Mouse (Mus musculus) olfactory bulb, adult 2 months (tissue): ENCODE results near the gene Gm10309.

Experiments
- CTCF ChIP-seq: fragments of 200-500 bp; IDR thresholded peaks from 2 replicates; pipeline ENCODE4 v1.5.1; 2012; ENCODE audit warnings: low read depth, mild to moderate bottlenecking, low read length, moderate library complexity; ENCODE audit not compliant: insufficient read depth
- POLR2A ChIP-seq: fragments of 200-500 bp; IDR thresholded peaks from 2 replicates; pipeline ENCODE4 v1.6.1; 2012; ENCODE audit warnings: mild to moderate bottlenecking, low read depth, low read length, moderate library complexity; ENCODE audit not compliant: insufficient read depth

DNA sequence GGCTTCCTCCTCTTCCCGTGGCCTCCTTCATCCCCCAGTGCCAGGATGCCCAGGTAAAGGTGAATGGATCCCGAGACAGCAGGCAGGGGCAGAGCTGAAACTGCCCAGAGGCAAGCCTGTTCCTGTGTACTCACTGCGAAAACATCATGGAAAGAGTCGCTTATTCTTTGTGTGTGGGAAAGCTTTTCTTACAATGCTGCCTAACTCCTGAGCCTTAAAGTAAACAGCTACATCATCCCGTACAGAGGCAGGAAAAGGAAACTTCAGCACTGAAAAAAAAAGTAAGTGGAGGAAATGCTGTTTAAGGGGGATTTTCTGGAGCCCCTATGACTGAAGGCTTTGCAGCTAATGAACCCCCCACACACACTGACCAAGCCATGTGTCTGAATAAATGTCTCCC is 1.8 kb upstream of the Gm10309 start:
- TF ChIP-seq CTCF (no peak), POLR2A (no peak)
